Mouse (Mus musculus) olfactory bulb, adult 2 months (tissue): ENCODE data around the gene Tctn3. TPM values are rescaled to one million over a fixed set of nuclear protein-coding genes. Genes with fewer than 3 reads are reported as not detected.

Experiments
- H3K27ac ChIP-seq: fragments of 200-500 bp; 2 replicates; pipeline ENCODE4 v1.5.1; 2012; ENCODE audit warnings: low read depth, low read length; ENCODE audit not compliant: insufficient read depth
- H3K4me1 ChIP-seq: fragments of 200-500 bp; 2 replicates; pipeline ENCODE4 v1.6.1; 2012; ENCODE audit warnings: low read length; ENCODE audit not compliant: control insufficient read depth, insufficient read depth
- H3K4me3 ChIP-seq: fragments of 200-500 bp; 2 replicates; pipeline ENCODE4 v1.5.1; 2012; ENCODE audit warnings: mild to moderate bottlenecking, low read depth, low read length, moderate library complexity; ENCODE audit not compliant: insufficient read depth
- CTCF ChIP-seq: fragments of 200-500 bp; IDR thresholded peaks from 2 replicates; pipeline ENCODE4 v1.5.1; 2012; ENCODE audit warnings: low read depth, mild to moderate bottlenecking, low read length, moderate library complexity; ENCODE audit not compliant: insufficient read depth
- POLR2A ChIP-seq: fragments of 200-500 bp; IDR thresholded peaks from 2 replicates; pipeline ENCODE4 v1.6.1; 2012; ENCODE audit warnings: mild to moderate bottlenecking, low read depth, low read length, moderate library complexity; ENCODE audit not compliant: insufficient read depth
- WGBS: fragments of 180-500 bp; shearing (Covaris S2); methylation state at CpG from one replicate; pipeline ENCODE4 v1.1.7; 2018; 5-methylcytosine and 5-hydroxymethylcytosine counted together
- polyA plus RNA-seq: library from polyadenylated mRNA; stranded (reverse); fragments of >200 nt; gene quantifications from 2 replicates; pipeline ENCODE4 v1.2.4, GENCODE M21; 2012; ENCODE audit warnings: low replicate concordance; ENCODE audit not compliant: missing spikeins, insufficient read depth, insufficient read length

The Tctn3 gene
- polyA plus RNA-seq, 1 experiment, result not detected

DNA sequence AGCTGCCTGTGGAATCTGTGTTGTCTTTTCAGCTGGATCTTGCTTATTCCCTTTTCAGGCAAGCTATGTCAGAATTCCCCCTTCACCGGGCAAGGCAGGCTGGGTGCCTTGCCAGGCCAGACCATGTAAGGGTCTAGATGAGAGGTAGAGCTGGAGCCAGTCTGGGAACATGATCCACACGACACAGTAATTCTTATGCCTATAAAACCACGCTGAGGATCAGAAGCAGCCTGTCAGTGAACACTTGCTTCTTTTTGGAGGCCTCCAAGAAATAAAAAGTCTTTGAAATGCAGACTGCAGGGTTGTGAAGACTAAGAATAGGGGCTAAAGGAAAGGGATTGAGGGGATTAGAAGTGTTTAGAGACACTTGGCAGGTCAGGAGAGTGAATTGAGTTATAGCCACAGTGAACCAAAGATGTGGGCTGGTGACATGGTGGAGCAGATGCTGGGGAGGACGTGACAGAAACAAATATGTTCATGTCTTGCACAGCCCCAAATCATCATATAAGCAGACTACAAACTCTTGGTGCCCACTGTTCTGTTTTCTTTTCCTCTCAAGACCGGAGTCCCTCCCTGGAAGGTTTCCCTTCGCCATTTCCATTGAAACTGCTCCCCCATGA is 62.4 kb downstream of the Tctn3 start:
- no peak overlapping the region for H3K4me3 ChIP-seq
- no peak overlapping the region for H3K27ac ChIP-seq
- H3K4me1 ChIP-seq, result no peaks in the 10 kb centered on the region
- WGBS, result 43% methylated on average over 6 of the region's 6 CpGs
- TF ChIP-seq POLR2A, result no peak
- TF ChIP-seq CTCF, result no peak

DNA sequence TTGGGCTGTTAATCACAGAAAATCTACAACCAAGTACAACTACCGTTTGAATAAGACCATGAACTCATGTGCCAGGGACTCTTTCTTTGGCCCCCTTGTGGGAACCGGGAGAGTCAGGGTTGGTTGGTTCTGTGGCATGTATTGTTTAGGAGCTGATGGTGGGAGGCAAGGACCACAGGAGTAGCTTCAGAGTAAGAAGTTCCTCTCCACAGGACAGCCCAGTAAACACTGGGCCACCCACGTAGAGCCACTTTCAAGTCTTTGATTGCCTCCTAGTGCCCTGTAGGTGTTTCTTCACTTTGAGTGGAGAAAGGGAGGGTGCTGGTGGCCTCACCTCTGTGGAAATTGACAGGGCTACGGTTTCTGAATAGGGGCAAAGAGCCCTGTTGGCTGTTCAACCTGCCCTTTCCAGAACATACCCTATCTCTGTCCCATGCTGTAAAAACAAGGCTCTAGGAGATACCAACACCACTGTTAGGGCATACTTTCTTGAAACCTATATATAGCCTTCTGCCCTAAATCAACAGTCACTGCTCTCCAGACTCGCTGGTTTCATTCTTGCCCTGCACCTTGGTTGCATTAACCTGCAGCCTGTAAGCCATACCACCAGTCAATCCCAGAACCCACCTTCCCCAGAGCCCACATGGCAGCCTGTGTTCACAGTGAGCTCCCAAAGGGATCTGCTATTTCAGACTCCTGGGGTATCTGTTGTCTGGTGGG is 63.1 kb downstream of the Tctn3 start:
- no peak overlapping the region for H3K27ac ChIP-seq
- WGBS, result 59% methylated on average over 5 of the region's 5 CpGs
- H3K4me3 ChIP-seq, result no peak overlapping the region
- TF ChIP-seq POLR2A (no peak), CTCF (no peak)
- no peaks in the 10 kb centered on the region for H3K4me1 ChIP-seq

DNA sequence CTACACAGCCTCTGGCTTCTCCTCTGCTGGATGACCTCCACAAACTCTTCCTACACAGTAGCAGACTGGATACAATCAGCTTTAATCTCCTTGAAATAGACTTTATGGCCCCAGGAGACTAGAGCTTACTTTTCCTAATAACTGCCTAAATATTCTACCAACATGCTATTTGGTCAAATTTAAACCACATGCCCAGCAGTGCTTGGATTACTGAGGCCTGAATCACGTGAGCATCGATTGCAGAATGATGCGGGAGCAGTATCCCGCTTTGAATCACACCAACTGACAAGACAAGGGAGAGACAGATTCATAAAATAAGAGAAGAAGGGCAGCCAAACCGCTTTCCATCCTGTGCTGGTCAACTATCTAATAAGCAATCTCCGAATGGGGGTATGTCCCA is 63.6 kb downstream of the Tctn3 start:
- TF ChIP-seq POLR2A, result no peak
- TF ChIP-seq CTCF, result no peak
- 90% methylated on average over 6 of the region's 6 CpGs for WGBS
- H3K4me1 ChIP-seq, result no peaks in the 10 kb centered on the region
- no peak overlapping the region for H3K27ac ChIP-seq
- no peak overlapping the region for H3K4me3 ChIP-seq

Other genes starting within 250 kb of the Tctn3 start
- not detected in 2 replicates for gene Sorbs1, start 98.5 kb downstream of the Tctn3 start, polyA plus RNA-seq
- gene Aldh18a1, start 23.8 kb downstream of the Tctn3 start, polyA plus RNA-seq, result not detected in 2 replicates
- gene Entpd1, start 133 bp upstream of the Tctn3 start, polyA plus RNA-seq, result not detected in 2 replicates
- not detected in 2 replicates for gene Cc2d2b, start 136.5 kb upstream of the Tctn3 start, polyA plus RNA-seq
- gene Ccnj, start 219.0 kb upstream of the Tctn3 start, polyA plus RNA-seq, result not detected in 2 replicates